Mouse (Mus musculus) adrenal gland, postnatal 0 days (tissue): ENCODE results near the gene Olfr639. TPM values are rescaled to one million over a fixed set of nuclear protein-coding genes. Genes with fewer than 3 reads are reported as not detected.

Source experiments
- polyA plus RNA-seq: library from polyadenylated mRNA; unstranded; fragments of >200 nt; fragmentation: Nextera tagmentation; extraction: Ambion mirVana; gene quantifications from 2 replicates; pipeline ENCODE4 v1.2.1, GENCODE M21; 2015

Gene Olfr639
- polyA plus RNA-seq, result not detected in 2 replicates

GRCm38 (mm10) chr7:104017203-104017602 is at the start of gene Olfr639:
Olfr639 (minus strand) TSS chr7:104017303.

GRCm38 (mm10) chr7:104061345-104061744 is 44.2 kb upstream of the Olfr639 start, which contains the start of gene 4930516K23Rik:
4930516K23Rik (minus strand) TSS chr7:104061445.

GRCm38 (mm10) chr7:104052566-104052965 is 35.5 kb upstream of the Olfr639 start, which contains the start of gene Olfr642:
Olfr642 (minus strand) TSS chr7:104052666.

DNA sequence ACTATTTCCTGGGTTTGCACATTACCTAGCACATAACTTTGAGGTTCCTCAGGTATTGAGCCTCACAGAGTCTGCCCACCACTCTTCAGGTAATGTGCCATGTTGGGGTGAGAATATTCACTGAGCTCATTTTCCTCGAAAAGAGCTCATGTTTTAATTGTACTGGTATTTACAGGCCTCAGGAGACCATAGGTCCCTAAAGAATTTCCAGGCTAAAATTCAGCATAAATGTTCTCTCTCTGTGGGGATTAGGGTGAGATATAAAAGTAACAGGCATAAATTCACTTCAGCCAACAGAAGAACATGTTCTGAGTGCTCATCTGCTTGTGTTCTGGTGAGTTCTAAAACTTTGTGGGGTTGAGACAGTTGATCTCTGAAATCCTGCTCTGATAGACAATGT is 18.0 kb upstream of the Olfr639 start, which contains the start of gene Olfr641:
Gene Olfr641 (plus strand): TSS at position 301 of the 400 bp plus-strand sequence.

DNA sequence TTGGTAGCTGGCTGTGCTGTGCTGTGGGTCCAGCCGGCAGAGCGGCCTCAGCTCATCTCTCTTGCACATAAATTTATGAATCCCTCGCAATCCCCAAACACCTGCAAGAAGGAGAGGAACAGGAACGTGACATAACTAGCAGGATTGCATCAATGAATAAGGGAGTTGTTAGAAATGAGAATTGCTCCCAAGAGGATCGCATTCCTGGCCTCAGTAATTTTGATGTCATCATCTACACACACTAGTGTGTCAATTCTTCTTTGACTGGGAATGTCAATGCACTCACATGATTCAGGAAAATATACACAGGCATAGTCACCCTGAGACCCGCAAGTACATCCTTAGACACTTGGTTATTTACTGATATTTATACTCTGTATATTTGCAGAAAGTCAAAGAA is 8.4 kb upstream of the Olfr639 start, which contains the start of gene Olfr640:
Gene Olfr640 (minus strand): TSS at position 101 of the 400 bp plus-strand sequence.

DNA sequence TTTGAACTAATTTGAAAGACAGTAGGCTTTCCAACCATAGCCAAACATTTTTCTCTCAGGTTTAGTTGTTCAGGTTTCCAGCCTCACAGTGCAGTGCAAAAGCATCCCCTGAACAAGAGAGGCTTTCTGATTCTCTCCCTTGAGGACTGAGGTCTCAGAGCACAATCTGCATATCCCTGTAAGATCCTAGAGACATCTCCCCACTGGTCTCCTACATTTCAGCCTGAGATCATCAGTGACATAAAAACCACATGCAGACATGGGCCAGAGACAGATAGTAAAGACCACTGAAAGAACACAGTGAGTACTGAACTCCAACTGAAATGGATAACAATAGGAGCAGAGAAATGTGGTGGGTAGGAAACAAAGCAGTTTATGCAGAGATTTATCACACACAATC is 18.7 kb downstream of the Olfr639 start, which contains the start of gene Olfr638:
Gene Olfr638 (plus strand): TSS at position 301 of the 400 bp plus-strand sequence.

GRCm38 (mm10) chr7:103970852-103971251 is 46.3 kb downstream of the Olfr639 start, which contains the start of gene Olfr635:
Olfr635 (plus strand) TSS chr7:103971152.

Other genes starting within 250 kb of the Olfr639 start
- not detected in 2 replicates for gene Olfr69, start 245.7 kb downstream of the Olfr639 start, polyA plus RNA-seq
- gene Olfr68, start 237.6 kb downstream of the Olfr639 start, polyA plus RNA-seq, result not detected in 2 replicates
- not detected in 2 replicates for gene Olfr67, start 225.5 kb downstream of the Olfr639 start, polyA plus RNA-seq
- 3,147 and 3,744 TPM in 2 replicates for gene Hbb-bt, start 203.3 kb downstream of the Olfr639 start, polyA plus RNA-seq
- 10,926 and 17,452 TPM in 2 replicates for gene Hbb-bs, start 189.2 kb downstream of the Olfr639 start, polyA plus RNA-seq
- not detected in 2 replicates for gene Hbb-bh2, start 176.8 kb downstream of the Olfr639 start, polyA plus RNA-seq
- gene Hbb-bh1, start 174.1 kb downstream of the Olfr639 start, polyA plus RNA-seq, result 0.39 TPM in 1 of 2 replicates, not detected in the other
- 2.0 and 5.8 TPM in 2 replicates for gene Hbb-y, start 164.1 kb downstream of the Olfr639 start, polyA plus RNA-seq
- not detected in 2 replicates for gene Olfr66, start 131.1 kb downstream of the Olfr639 start, polyA plus RNA-seq
- not detected in 2 replicates for gene Olfr64, start 122.8 kb downstream of the Olfr639 start, polyA plus RNA-seq
- not detected in 2 replicates for gene Olfr65, start 113.8 kb downstream of the Olfr639 start, polyA plus RNA-seq
- not detected in 2 replicates for gene Olfr631, start 88.5 kb downstream of the Olfr639 start, polyA plus RNA-seq
- gene Olfr632, start 83.0 kb downstream of the Olfr639 start, polyA plus RNA-seq, result not detected in 2 replicates
- gene Olfr633, start 72.9 kb downstream of the Olfr639 start, polyA plus RNA-seq, result not detected in 2 replicates
- not detected in 2 replicates for gene Olfr635, start 46.2 kb downstream of the Olfr639 start, polyA plus RNA-seq
- not detected in 2 replicates for gene Olfr638, start 18.6 kb downstream of the Olfr639 start, polyA plus RNA-seq
- not detected in 2 replicates for gene Olfr640, start 8.3 kb upstream of the Olfr639 start, polyA plus RNA-seq
- not detected in 2 replicates for gene Olfr641, start 18.1 kb upstream of the Olfr639 start, polyA plus RNA-seq
- gene Olfr642, start 35.4 kb upstream of the Olfr639 start, polyA plus RNA-seq, result not detected in 2 replicates
- gene 4930516K23Rik, start 44.1 kb upstream of the Olfr639 start, polyA plus RNA-seq, result not detected in 2 replicates
- not detected in 2 replicates for gene Olfr644, start 54.6 kb upstream of the Olfr639 start, polyA plus RNA-seq
- gene Olfr645, start 68.2 kb upstream of the Olfr639 start, polyA plus RNA-seq, result not detected in 2 replicates
- not detected in 2 replicates for gene Olfr646, start 87.6 kb upstream of the Olfr639 start, polyA plus RNA-seq
- gene Ubqln5, start 112.5 kb upstream of the Olfr639 start, polyA plus RNA-seq, result not detected in 2 replicates
- gene Olfr643, start 120.1 kb upstream of the Olfr639 start, polyA plus RNA-seq, result not detected in 2 replicates
- gene Ubqln3, start 126.0 kb upstream of the Olfr639 start, polyA plus RNA-seq, result not detected in 2 replicates
- not detected in 2 replicates for gene Ubqlnl, start 133.3 kb upstream of the Olfr639 start, polyA plus RNA-seq
- gene Olfm5, start 147.5 kb upstream of the Olfr639 start, polyA plus RNA-seq, result not detected in 2 replicates
- 0.09 and 0.10 TPM in 2 replicates for gene Olfr648, start 166.1 kb upstream of the Olfr639 start, polyA plus RNA-seq
- not detected in 2 replicates for gene Olfr649, start 178.7 kb upstream of the Olfr639 start, polyA plus RNA-seq
- gene Trim6, start 201.5 kb upstream of the Olfr639 start, polyA plus RNA-seq, result 0.95 and 1.4 TPM in 2 replicates
- gene Trim34a, start 227.2 kb upstream of the Olfr639 start, polyA plus RNA-seq, result 5.5 and 7.2 TPM in 2 replicates